Mouse (Mus musculus) olfactory bulb, adult 2 months (tissue): ENCODE results near the gene Rassf3.

ENCODE experiments used
- CTCF ChIP-seq: fragments of 200-500 bp; IDR thresholded peaks from 2 replicates; pipeline ENCODE4 v1.5.1; 2012; ENCODE audit warnings: low read depth, mild to moderate bottlenecking, low read length, moderate library complexity; ENCODE audit not compliant: insufficient read depth
- POLR2A ChIP-seq: fragments of 200-500 bp; IDR thresholded peaks from 2 replicates; pipeline ENCODE4 v1.6.1; 2012; ENCODE audit warnings: mild to moderate bottlenecking, low read depth, low read length, moderate library complexity; ENCODE audit not compliant: insufficient read depth

DNA sequence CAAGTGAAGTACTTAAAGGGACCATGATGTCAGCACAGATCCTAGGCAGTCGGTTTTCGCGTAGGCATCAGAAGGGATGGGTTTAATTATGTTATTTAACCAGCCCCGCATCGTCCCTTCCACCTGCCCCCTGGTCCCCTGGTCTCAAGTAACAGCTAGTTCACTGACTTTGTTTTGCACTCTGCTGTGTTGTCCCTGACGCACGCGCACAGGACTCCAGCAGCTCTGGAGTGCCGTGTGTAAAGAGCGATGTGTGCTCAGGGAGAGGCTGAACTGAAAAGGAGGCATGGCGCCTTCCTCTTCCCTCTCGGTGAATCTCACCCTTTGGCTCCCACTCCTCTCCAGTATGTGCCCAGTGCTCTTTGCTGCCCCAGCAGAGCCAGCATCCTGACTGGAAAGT, 102.1 kb downstream of the Rassf3 start:
- no peak for TF ChIP-seq CTCF
- TF ChIP-seq POLR2A = no peak
